Mouse (Mus musculus) brain, embryonic 18.5 days (tissue): ENCODE measurements at regions not wholly inside any gene's neighbourhood (a gene's known extent, or its start where the extent isn't known, plus 50 kb on each side); places are given as distances from the start of the nearest gene placed in this dataset.

ENCODE experiments used
- DNase-seq: peaks from one replicate; pipeline ENCODE4 v3.0.0-alpha.2; 2012; ENCODE audit warnings: low read depth, low spot score

GRCm38 (mm10) chr5:116789859-116790258, 198.2 kb upstream of the Srrm4 start:
- no peak for DNase-seq

GRCm38 (mm10) chr5:116776450-116776849, 184.8 kb upstream of the Srrm4 start:
- DNase-seq = no peak

GRCm38 (mm10) chr5:116766261-116766660, 174.6 kb upstream of the Srrm4 start:
- no peak for DNase-seq

GRCm38 (mm10) chr5:116761323-116761722, 169.7 kb upstream of the Srrm4 start:
- DNase-seq = no peak

- no peak for DNase-seq
These were observed 167.1 kb upstream of the Srrm4 start for GRCm38 (mm10) chr5:116758687-116759086.

- DNase-seq = no peak
These were observed 161.3 kb upstream of the Srrm4 start for GRCm38 (mm10) chr5:116752941-116753340.

GRCm38 (mm10) chr5:116752096-116752495, 160.5 kb upstream of the Srrm4 start:
- no peak for DNase-seq

GRCm38 (mm10) chr5:116745776-116746175, 154.2 kb upstream of the Srrm4 start:
- no peak for DNase-seq

- DNase-seq = no peak
These were observed 152.8 kb upstream of the Srrm4 start for GRCm38 (mm10) chr5:116744389-116744788.

- DNase-seq = no peak
These were observed 144.0 kb upstream of the Srrm4 start for GRCm38 (mm10) chr5:116735622-116736021.

GRCm38 (mm10) chr5:116731509-116731908, 139.9 kb upstream of the Srrm4 start:
- DNase-seq = no peak

GRCm38 (mm10) chr5:116719200-116719599, 127.6 kb upstream of the Srrm4 start:
- no peak for DNase-seq

GRCm38 (mm10) chr5:116714256-116714655, 122.6 kb upstream of the Srrm4 start:
- DNase-seq = no peak

GRCm38 (mm10) chr5:116712056-116712455, 120.4 kb upstream of the Srrm4 start:
- DNase-seq = no peak

- DNase-seq = no peak
These were observed 116.9 kb upstream of the Srrm4 start for GRCm38 (mm10) chr5:116708505-116708904.

- DNase-seq = no peak
These were observed 70.8 kb upstream of the Srrm4 start for GRCm38 (mm10) chr5:116662466-116662865.

- peak; percentile 52 for DNase-seq
These were observed 70.2 kb upstream of the Srrm4 start for GRCm38 (mm10) chr5:116661851-116662250.

GRCm38 (mm10) chr5:116654486-116655420, 63.1 kb upstream of the Srrm4 start:
- no peak for DNase-seq
